Mouse (Mus musculus): ENCODE results near the gene Sag. TPM values are rescaled to one million over a fixed set of nuclear protein-coding genes. Genes with fewer than 3 reads are reported as not detected.

Sag gene
- total and polyA plus RNA-seq, 3 experiments: 0.19 to 2.0 (median 1.0) TPM

DNA sequence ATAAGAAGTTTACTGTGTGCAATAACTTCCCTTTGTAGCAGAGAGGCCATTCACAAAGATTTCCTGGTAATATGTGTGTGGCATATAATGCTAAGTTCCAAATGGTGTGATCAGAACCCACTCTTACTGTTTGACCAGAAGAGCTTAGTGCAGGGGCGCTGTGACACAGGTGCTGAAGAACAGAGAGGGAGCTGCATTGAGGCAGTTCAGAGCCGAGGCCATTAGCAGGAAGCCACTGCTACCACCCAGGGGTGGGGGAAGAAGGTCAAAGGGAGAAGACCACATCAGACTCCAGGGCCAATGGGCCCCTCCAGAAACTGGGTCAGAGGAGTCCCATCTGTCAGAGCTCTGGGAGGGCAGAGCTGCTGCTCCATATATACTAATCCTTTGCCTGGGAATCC lies 51.4 kb downstream of the Sag start:
- Histone ChIP-seq H3K9ac (ENCODE audit: insufficient read depth, low read depth) (peak overlapping the region; percentile 88), H3K79me2 (replicated peaks; ENCODE audit: control insufficient read depth, extremely low read depth, insufficient read depth, poor library complexity, severe bottlenecking) (peaks cover 65% of the 10 kb centered on the region), H3K27me3 (replicated peaks) (no peaks in the 10 kb centered on the region), H3K4me3 (replicated peaks in 1 of 3; ENCODE audit: low read depth in 2 of 3, low read length in 2 of 3, poor library complexity in 1 of 3) (peak overlapping the region; percentile 85 to 99 (median 96)), H3K4me2 (ENCODE audit: insufficient read depth, low read depth, poor library complexity, severe bottlenecking) (peak overlapping the region; percentile 95), H3K9me3 (replicated peaks; ENCODE audit: low read length) (no peaks in the 10 kb centered on the region), H3K27ac (ENCODE audit: insufficient read depth, low read depth) (peak overlapping the region; percentile 50), H3K36me3 (replicated peaks in 1 of 2; ENCODE audit: control insufficient read depth in 1 of 2, insufficient read depth in 1 of 2, low read length in 1 of 2) (peaks cover 0 to 14% of the 10 kb centered on the region in 2 experiments), H3K4me1 (ENCODE audit: control insufficient read depth in 1 of 2, insufficient read depth in 2 of 2) (peaks cover 32 to 72% of the 10 kb centered on the region in 2 experiments)
- dilution Hi-C loops (cut with MboI; ENCODE audit: extremely low pct_ligation_motif_present, extremely low pct_unique_long_range_greater_than_20kb, low sequenced_read_pairs): no loop called here
- in situ Hi-C loops (cut with MboI; ENCODE audit: low pct_ligation_motif_present, low pct_unique_long_range_greater_than_20kb, low sequenced_read_pairs): no loop called here
- TF ChIP-seq ELF1 (IDR thresholded peaks at IDR 0.05; ENCODE audit: low read depth, low read length): peak; percentile 28; the same call in 1 of the 2 replicates
- no peak for TF ChIP-seq MYC (IDR thresholded peaks at IDR 0.05; ENCODE audit: low read depth, low read length)
- TF ChIP-seq TBP (conservative IDR thresholded peaks at IDR 0.05; ENCODE audit: low read depth, low read length): no peak
- TF ChIP-seq MAZ (IDR thresholded peaks at IDR 0.05; ENCODE audit: low read depth, low read length): 0 out of 2 replicates have a peak, but pooled peaks have one; percentile 25
- TF ChIP-seq KAT2A (IDR thresholded peaks at IDR 0.05; ENCODE audit: insufficient replicate concordance, low read length): no peak
- TF ChIP-seq MAFK (IDR thresholded peaks at IDR 0.05; ENCODE audit: insufficient replicate concordance, low read length): no peak
- no peak; the same call in 1 of the 2 replicates for TF ChIP-seq MXI1 (IDR thresholded peaks at IDR 0.05; ENCODE audit: low read depth, low read length)
- TF ChIP-seq BHLHE40 (IDR thresholded peaks at IDR 0.05; ENCODE audit: low read depth, low read length): no peak
- peak in 1 of 2 experiments; percentile 61; a peak in 2 of 4 replicates for TF ChIP-seq CTCF (conservative IDR thresholded peaks at IDR 0.05 in 1 of 2, IDR thresholded peaks at IDR 0.05 in 1 of 2; ENCODE audit: low read depth in 2 of 2, low read length in 2 of 2)
- TF ChIP-seq TCF12 (IDR thresholded peaks at IDR 0.05; ENCODE audit: low read depth, low read length): 0 out of 2 replicates have a peak, but pooled peaks have one; percentile 46
- TF ChIP-seq USF1 (IDR thresholded peaks at IDR 0.05; ENCODE audit: low read depth, low read length): no peak
- no peak; the same call in 1 of the 2 replicates for TF ChIP-seq ETS1 (conservative IDR thresholded peaks at IDR 0.05; ENCODE audit: low read depth, low read length)
- 0 out of 2 replicates have a peak, but pooled peaks have one; percentile 25 for TF ChIP-seq EP300 (IDR thresholded peaks at IDR 0.05; ENCODE audit: low read length)
- TF ChIP-seq SIN3A (IDR thresholded peaks at IDR 0.05; ENCODE audit: low read length): 0 out of 2 replicates have a peak, but pooled peaks have one; percentile 44
- TF ChIP-seq PAX5 (IDR thresholded peaks at IDR 0.05; ENCODE audit: low read length): no peak
- no peak for TF ChIP-seq UBTF (IDR thresholded peaks at IDR 0.05; ENCODE audit: low read depth, low read length)
- TF ChIP-seq USF2 (conservative IDR thresholded peaks at IDR 0.05; ENCODE audit: low read depth, low read length): no peak
- TF ChIP-seq CHD2 (IDR thresholded peaks at IDR 0.05; ENCODE audit: low read length): no peak
- TF ChIP-seq RCOR1 (conservative IDR thresholded peaks at IDR 0.05; ENCODE audit: low read depth, low read length): no peak
- TF ChIP-seq NELFE (IDR thresholded peaks at IDR 0.05; ENCODE audit: low read depth, low read length): no peak
- TF ChIP-seq MEF2A (IDR thresholded peaks at IDR 0.05; ENCODE audit: borderline replicate concordance, low read depth, low read length): peak; percentile 55; the same call in 1 of the 2 replicates
- TF ChIP-seq MAX (IDR thresholded peaks at IDR 0.05; ENCODE audit: low read length): peak; percentile 12; the same call in 1 of the 2 replicates
- 0 out of 2 replicates have a peak, but pooled peaks have one; percentile 13 for TF ChIP-seq HCFC1 (IDR thresholded peaks at IDR 0.05; ENCODE audit: low read depth, low read length)
- TF ChIP-seq JUN (IDR thresholded peaks at IDR 0.05; ENCODE audit: insufficient read depth, low read depth, low read length): no peak
- TF ChIP-seq POLR2AphosphoS2 (IDR thresholded peaks at IDR 0.05; ENCODE audit: low read depth, low read length): no peak
- no peak for TF ChIP-seq ZNF384 (IDR thresholded peaks at IDR 0.05; ENCODE audit: low read depth, low read length)
- no peak for TF ChIP-seq GABPA (IDR thresholded peaks at IDR 0.05; ENCODE audit: insufficient replicate concordance, low read depth, low read length)
- TF ChIP-seq ZMIZ1 (IDR thresholded peaks at IDR 0.05; ENCODE audit: low read depth, low read length): no peak
- TF ChIP-seq JUND (conservative IDR thresholded peaks at IDR 0.05; ENCODE audit: low read depth, low read length): no peak
- no peak for TF ChIP-seq ZC3H11A (IDR thresholded peaks at IDR 0.05; ENCODE audit: low read depth, low read length)
- TF ChIP-seq IRF4 (IDR thresholded peaks at IDR 0.05; ENCODE audit: low read depth, low read length): peak; percentile 40; the same call in 1 of the 2 replicates
- TF ChIP-seq NRF1 (IDR thresholded peaks at IDR 0.05; ENCODE audit: low read depth, low read length): no peak
- peak; percentile 15; the same call in 1 of the 2 replicates for TF ChIP-seq POLR2A (IDR thresholded peaks at IDR 0.05; ENCODE audit: low read depth, low read length)
- TF ChIP-seq ZKSCAN1 (IDR thresholded peaks at IDR 0.05; ENCODE audit: borderline replicate concordance, low read depth, low read length): no peak
- TF ChIP-seq SMC3 (IDR thresholded peaks at IDR 0.05; ENCODE audit: low read depth, low read length): peak; percentile 51
- peak; percentile 92 for TF ChIP-seq CHD1 (IDR thresholded peaks at IDR 0.05; ENCODE audit: low read depth, low read length)
- peak; percentile 57 for TF ChIP-seq RAD21 (IDR thresholded peaks at IDR 0.05; ENCODE audit: low read depth, low read length)
- no peak for TF ChIP-seq E2F4 (IDR thresholded peaks at IDR 0.05; ENCODE audit: insufficient replicate concordance, low read depth, low read length)
- no peak for DNase-seq (ENCODE audit: extremely low read depth)
